Mouse (Mus musculus) embryonic facial prominence, embryonic 13.5 days (tissue): ENCODE measurements around the gene Ms4a1. TPM values are rescaled to one million over a fixed set of nuclear protein-coding genes. Genes with fewer than 3 reads are reported as not detected.
A peak's percentile ranks its signal among the peaks of the same experiment; 100 is the strongest.
"Not testable (repeated sequence)": the region's sequence is repeated elsewhere in the genome, so short reads cannot be mapped to it uniquely, and the experiment has no call there.

ENCODE experiments used
- ATAC-seq: fragments of 200-750 bp; cut with Nextera tagmentation; 2 replicates; pipeline ENCODE4 v1.8.0; 2017; ENCODE audit warnings: low read depth; ENCODE audit not compliant: insufficient number of reproducible peaks, insufficient read depth, low FRiP score, low TSS enrichment
- H3K27ac ChIP-seq: fragments of 300-500 bp; sonication (generic); 2 replicates; pipeline ENCODE4 v1.5.1; 2015; ENCODE audit warnings: moderate library complexity, mild to moderate bottlenecking, inconsistent platforms
- H3K27me3 ChIP-seq: fragments of 300-500 bp; sonication (generic); 2 replicates; pipeline ENCODE4 v1.6.1; 2015; ENCODE audit warnings: mild to moderate bottlenecking, inconsistent platforms
- H3K36me3 ChIP-seq: fragments of 300-500 bp; sonication (generic); 2 replicates; pipeline ENCODE4 v1.6.1; 2015; ENCODE audit warnings: mild to moderate bottlenecking, inconsistent platforms
- H3K4me1 ChIP-seq: fragments of 300-500 bp; sonication (generic); 2 replicates; pipeline ENCODE4 v1.6.1; 2015; ENCODE audit warnings: inconsistent platforms
- H3K4me2 ChIP-seq: fragments of 300-500 bp; sonication (generic); 2 replicates; pipeline ENCODE4 v1.6.1; 2015; ENCODE audit warnings: moderate library complexity, mild to moderate bottlenecking, inconsistent platforms
- H3K4me3 ChIP-seq: fragments of 300-500 bp; sonication (generic); 2 replicates; pipeline ENCODE4 v1.5.1; 2015; ENCODE audit warnings: mild to moderate bottlenecking, inconsistent platforms
- H3K9ac ChIP-seq: fragments of 300-500 bp; sonication (generic); 2 replicates; pipeline ENCODE4 v1.6.1; 2015; ENCODE audit warnings: mild to moderate bottlenecking, inconsistent platforms
- H3K9me3 ChIP-seq: fragments of 300-500 bp; sonication (generic); 2 replicates; pipeline ENCODE4 v1.6.1; 2016; ENCODE audit warnings: inconsistent platforms
- WGBS: fragments of 180-500 bp; shearing (Covaris S2); methylation state at CpG from one replicate; pipeline ENCODE4 v1.1.7; 2015; ENCODE audit warnings: mixed read lengths; 5-methylcytosine and 5-hydroxymethylcytosine counted together
- polyA plus RNA-seq: library from polyadenylated mRNA; unstranded; fragments of >200 nt; fragmentation: Nextera tagmentation; extraction: Ambion mirVana; gene quantifications from 2 replicates; pipeline ENCODE4 v1.2.1, GENCODE M21; 2015

The Ms4a1 gene
- polyA plus RNA-seq, result not detected in 2 replicates

GRCm38 (mm10) chr19:11266052-11266845, at the start of gene Ms4a1:
Ms4a1 (minus strand) TSS chr19:11266241.
- ATAC-seq, result no peak; the same call in 1 of the 2 replicates
- Histone ChIP-seq H3K27ac (no peak within 1 kb of the TSS), H3K4me2 (no peak within 1 kb of the TSS), H3K4me3 (no peak within 1 kb of the TSS), H3K36me3 (no peaks in the 10 kb centered on the region), H3K4me1 (no peaks in the 10 kb centered on the region), H3K27me3 (no peaks in the 10 kb centered on the region), H3K9me3 (no peaks in the 10 kb centered on the region), H3K9ac (no peak within 1 kb of the TSS)
- 83% methylated on average over 8 of the region's 8 CpGs for WGBS

GRCm38 (mm10) chr19:11314354-11314753, 48.3 kb upstream of the Ms4a1 start, which contains the start of gene Ms4a14:
Ms4a14 (minus strand) TSS chr19:11314454.
- ATAC-seq, result no peak
- Histone ChIP-seq H3K9me3 (peaks cover 3% of the 10 kb centered on the region; the same call in 1 of the 2 replicates), H3K4me2 (no peak within 1 kb of the TSS), H3K4me3 (no peak within 1 kb of the TSS), H3K4me1 (no peaks in the 10 kb centered on the region), H3K27me3 (no peaks in the 10 kb centered on the region), H3K27ac (no peak within 1 kb of the TSS), H3K9ac (no peak within 1 kb of the TSS), H3K36me3 (no peaks in the 10 kb centered on the region)
- WGBS, result 71% methylated on average over 1 of the region's 1 CpGs

GRCm38 (mm10) chr19:11308888-11309287, 42.8 kb upstream of the Ms4a1 start:
- no peak overlapping the region for H3K4me2 ChIP-seq
- H3K27ac ChIP-seq, result no peak overlapping the region
- H3K4me1 ChIP-seq, result no peaks in the 10 kb centered on the region
- no peaks in the 10 kb centered on the region for H3K27me3 ChIP-seq
- H3K9me3 ChIP-seq, result no peaks in the 10 kb centered on the region
- ATAC-seq, result no peak
- no peak overlapping the region for H3K4me3 ChIP-seq
- no peak overlapping the region for H3K9ac ChIP-seq
- no peaks in the 10 kb centered on the region for H3K36me3 ChIP-seq

- not testable (repeated sequence) for H3K27ac ChIP-seq
These were observed 33.5 kb upstream of the Ms4a1 start for GRCm38 (mm10) chr19:11299529-11299928.

GRCm38 (mm10) chr19:11298939-11299338, 32.9 kb upstream of the Ms4a1 start:
- WGBS, result 38% methylated on average over 2 of the region's 2 CpGs
- no peak for ATAC-seq

More at GRCm38 (mm10) chr19:11299529-11299928, 33.5 kb upstream of the Ms4a1 start:
- WGBS, result 39% methylated on average over 4 of the region's 4 CpGs
- not testable (repeated sequence) for H3K36me3 ChIP-seq, H3K4me1 ChIP-seq, H3K4me2 ChIP-seq, H3K4me3 ChIP-seq, ATAC-seq, H3K9ac ChIP-seq, H3K9me3 ChIP-seq, H3K27me3 ChIP-seq

GRCm38 (mm10) chr19:11293616-11294015, 27.6 kb upstream of the Ms4a1 start:
- not testable (repeated sequence) for H3K36me3 ChIP-seq, H3K9me3 ChIP-seq, H3K9ac ChIP-seq, H3K27ac ChIP-seq, ATAC-seq, H3K27me3 ChIP-seq, H3K4me1 ChIP-seq
- Histone ChIP-seq H3K4me3 (peak overlapping the region; percentile 45), H3K4me2 (peak overlapping the region; percentile 61)
- 9% methylated on average over 3 of the region's 3 CpGs for WGBS

More at GRCm38 (mm10) chr19:11298939-11299338, 32.9 kb upstream of the Ms4a1 start:
- Histone ChIP-seq H3K4me3 (no peak overlapping the region), H3K36me3 (no peaks in the 10 kb centered on the region), H3K4me1 (no peaks in the 10 kb centered on the region), H3K9ac (no peak overlapping the region), H3K27ac (no peak overlapping the region), H3K9me3 (no peaks in the 10 kb centered on the region), H3K4me2 (no peak overlapping the region), H3K27me3 (no peaks in the 10 kb centered on the region)

- peak overlapping the region; percentile 61 for H3K4me2 ChIP-seq
These were observed 26.9 kb upstream of the Ms4a1 start for GRCm38 (mm10) chr19:11292990-11293389.

GRCm38 (mm10) chr19:11283773-11284172, 17.7 kb upstream of the Ms4a1 start, which contains the start of gene Ms4a5:
Ms4a5 (minus strand) TSS chr19:11283873.
- WGBS, result 81% methylated on average over 2 of the region's 2 CpGs
- ATAC-seq, result no peak
- no peaks in the 10 kb centered on the region for H3K9me3 ChIP-seq
- no peaks in the 10 kb centered on the region for H3K36me3 ChIP-seq
- H3K4me2 ChIP-seq, result no peak within 1 kb of the TSS
- H3K27me3 ChIP-seq, result no peaks in the 10 kb centered on the region
- H3K27ac ChIP-seq, result no peak within 1 kb of the TSS
- no peaks in the 10 kb centered on the region for H3K4me1 ChIP-seq
- no peak within 1 kb of the TSS for H3K4me3 ChIP-seq
- no peak within 1 kb of the TSS for H3K9ac ChIP-seq

More at GRCm38 (mm10) chr19:11292990-11293389, 26.9 kb upstream of the Ms4a1 start:
- Histone ChIP-seq H3K4me3 (peak overlapping the region; percentile 45), H3K9ac (peak overlapping the region; percentile 65), H3K27me3 (no peaks in the 10 kb centered on the region), H3K9me3 (no peaks in the 10 kb centered on the region), H3K27ac (peak overlapping the region; percentile 62), H3K36me3 (no peaks in the 10 kb centered on the region), H3K4me1 (no peaks in the 10 kb centered on the region)
- no peak for ATAC-seq
- 7% methylated on average over 12 of the region's 12 CpGs for WGBS

GRCm38 (mm10) chr19:11280223-11280622, 14.2 kb upstream of the Ms4a1 start:
- no peaks in the 10 kb centered on the region for H3K36me3 ChIP-seq
- 80% methylated on average over 3 of the region's 3 CpGs for WGBS
- no peak overlapping the region for H3K9ac ChIP-seq
- no peaks in the 10 kb centered on the region for H3K9me3 ChIP-seq
- no peak overlapping the region for H3K27ac ChIP-seq
- no peak for ATAC-seq
- no peak overlapping the region for H3K4me3 ChIP-seq
- H3K4me2 ChIP-seq, result no peak overlapping the region
- no peaks in the 10 kb centered on the region for H3K4me1 ChIP-seq
- H3K27me3 ChIP-seq, result no peaks in the 10 kb centered on the region

GRCm38 (mm10) chr19:11276431-11276830, 10.4 kb upstream of the Ms4a1 start:
- Histone ChIP-seq H3K9me3 (no peaks in the 10 kb centered on the region), H3K36me3 (no peaks in the 10 kb centered on the region), H3K9ac (no peak overlapping the region), H3K4me3 (no peak overlapping the region), H3K4me2 (no peak overlapping the region), H3K27me3 (no peaks in the 10 kb centered on the region), H3K27ac (no peak overlapping the region), H3K4me1 (no peaks in the 10 kb centered on the region)
- no peak for ATAC-seq
- 53% methylated on average over 5 of the region's 5 CpGs for WGBS

- ATAC-seq, result no peak
- no peaks in the 10 kb centered on the region for H3K4me1 ChIP-seq
- no peaks in the 10 kb centered on the region for H3K36me3 ChIP-seq
These were observed 915 bp upstream of the Ms4a1 start for GRCm38 (mm10) chr19:11266956-11267355.

GRCm38 (mm10) chr19:11264602-11265185, 1.3 kb downstream of the Ms4a1 start:
- no peak overlapping the region for H3K4me2 ChIP-seq
- H3K27ac ChIP-seq, result no peak overlapping the region
- no peaks in the 10 kb centered on the region for H3K9me3 ChIP-seq
- no peaks in the 10 kb centered on the region for H3K4me1 ChIP-seq
- no peak for ATAC-seq
- H3K27me3 ChIP-seq, result no peaks in the 10 kb centered on the region
- no peak overlapping the region for H3K4me3 ChIP-seq
- H3K9ac ChIP-seq, result no peak overlapping the region
- no peaks in the 10 kb centered on the region for H3K36me3 ChIP-seq
- WGBS, result 78% methylated on average over 9 of the region's 9 CpGs

More at GRCm38 (mm10) chr19:11266956-11267355, 915 bp upstream of the Ms4a1 start:
- no peak overlapping the region for H3K27ac ChIP-seq
- no peaks in the 10 kb centered on the region for H3K27me3 ChIP-seq
- no peak overlapping the region for H3K9ac ChIP-seq
- 75% methylated on average over 4 of the region's 4 CpGs for WGBS
- no peak overlapping the region for H3K4me3 ChIP-seq
- H3K9me3 ChIP-seq, result no peaks in the 10 kb centered on the region
- no peak overlapping the region for H3K4me2 ChIP-seq
